Mouse (Mus musculus) R1 (cell line): ENCODE results near the gene Ascl5.

Source experiments
- DNase-seq: peaks from one replicate; pipeline ENCODE4 v3.0.0-alpha.2; 2018; ENCODE audit warnings: low read depth, low spot score

The Ascl5 gene

DNA sequence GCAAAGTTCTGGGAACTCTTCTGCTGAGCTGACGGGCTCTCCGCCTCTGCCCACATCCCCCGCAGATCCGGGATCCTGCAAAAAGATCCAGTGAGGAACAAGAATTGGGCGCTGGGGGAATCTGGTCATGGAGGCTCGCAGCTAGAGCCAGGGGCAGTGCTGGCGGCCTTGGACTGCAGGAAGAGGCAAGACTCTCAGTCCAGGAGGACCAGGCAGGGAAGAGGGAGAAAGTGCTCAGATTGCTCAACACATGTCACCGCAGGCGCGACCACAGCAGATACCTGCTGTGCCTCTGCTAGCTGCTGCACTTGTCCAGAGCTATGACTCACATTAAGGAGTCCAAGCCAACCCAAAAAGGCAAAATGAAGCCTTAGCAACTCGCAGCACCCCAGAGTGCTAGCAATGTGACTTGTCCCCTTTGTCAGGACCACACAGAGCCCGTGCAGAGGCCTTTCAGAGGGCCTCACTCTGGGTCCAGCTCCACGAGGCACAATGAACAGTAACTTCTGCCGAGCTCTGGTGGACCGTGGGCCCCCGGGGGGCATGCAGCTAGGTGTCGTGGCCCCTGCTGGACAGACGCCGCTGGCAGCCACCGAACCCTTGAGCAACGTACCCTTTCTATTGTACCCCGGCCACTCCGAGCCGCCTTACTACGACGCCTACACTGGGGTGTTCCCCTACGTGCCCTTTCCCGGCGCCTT is at the start of gene Ascl5:
Gene Ascl5 (plus strand): TSS at position 493 of the 701 bp plus-strand sequence.
- DNase-seq, result peak; percentile 13

- no peak for DNase-seq
These were observed 49.2 kb upstream of the Ascl5 start for GRCm38 (mm10) chr1:136001438-136001837.

DNA sequence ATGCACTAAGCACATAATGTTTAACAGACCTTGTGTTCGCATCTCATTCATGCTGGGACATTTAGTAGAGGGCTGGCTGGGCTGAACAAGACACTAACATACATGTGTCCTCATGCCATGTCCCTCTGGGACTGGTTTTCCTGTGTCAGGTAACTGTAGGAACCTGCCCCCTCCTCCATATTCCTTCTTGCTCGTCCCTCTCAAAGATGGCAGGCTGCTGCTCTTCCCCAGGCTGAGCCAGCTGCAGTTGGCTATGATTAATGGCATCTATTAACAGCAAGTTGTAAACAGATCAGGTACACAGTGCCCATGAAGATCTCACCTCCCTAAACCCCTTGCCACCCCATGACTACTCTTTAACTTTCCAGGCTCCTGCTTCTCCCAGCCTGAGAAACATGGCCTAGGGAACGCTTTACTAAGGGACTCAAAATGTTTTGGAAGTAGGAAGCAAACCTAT is 44.3 kb upstream of the Ascl5 start, which contains the start of gene Igfn1:
Gene Igfn1 (minus strand): TSS at position 51 of the 457 bp plus-strand sequence.
- no peak for DNase-seq

DNA sequence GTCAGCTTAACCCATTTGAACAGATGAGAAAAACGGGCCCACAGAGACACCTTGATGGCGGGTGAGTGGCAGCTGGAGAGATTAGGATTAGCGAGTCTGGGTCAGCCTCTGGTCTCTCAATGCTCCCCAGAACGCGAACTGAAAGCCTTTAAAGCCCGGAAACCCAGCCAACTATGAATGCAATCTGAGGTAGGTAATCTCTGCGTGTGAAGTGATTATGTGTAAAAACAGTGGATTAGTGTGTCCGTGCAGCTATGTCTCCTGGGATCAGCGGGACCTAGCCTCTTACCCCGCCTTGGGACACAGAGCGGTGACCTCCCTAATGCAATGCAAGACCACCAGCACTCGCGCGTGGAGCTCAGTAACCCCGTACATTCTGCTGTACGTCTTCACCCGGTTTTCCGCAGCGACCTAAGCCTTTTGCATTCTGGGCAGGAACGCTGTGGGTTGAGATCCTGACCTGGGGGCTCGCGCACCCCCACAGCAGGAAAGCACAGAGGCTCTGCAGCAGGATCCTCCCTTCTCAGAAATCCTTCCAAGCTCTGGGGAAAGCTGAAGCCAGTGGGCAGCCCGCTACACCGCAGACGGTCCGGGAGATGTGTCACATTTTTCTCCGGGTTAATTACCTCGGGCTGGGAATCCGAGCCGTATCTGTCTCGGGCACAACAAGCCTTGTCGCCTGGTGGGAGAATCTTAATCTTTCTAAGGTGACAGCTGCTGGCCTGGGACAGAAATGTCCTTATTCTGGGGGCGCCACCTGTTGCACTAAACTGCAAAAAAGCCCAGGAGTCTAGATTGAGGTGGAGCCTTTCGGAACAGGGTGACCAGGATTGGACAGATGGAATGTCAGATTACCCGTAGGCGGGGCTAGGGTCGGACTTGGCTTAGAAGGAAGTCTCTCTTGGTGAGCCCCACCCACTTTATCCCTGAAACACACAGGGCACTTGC is 43.1 kb upstream of the Ascl5 start, which contains the start of gene Tmem9:
Gene Tmem9 (plus strand): TSS at position 940 of the 948 bp plus-strand sequence.
- peak; percentile 97 for DNase-seq

DNA sequence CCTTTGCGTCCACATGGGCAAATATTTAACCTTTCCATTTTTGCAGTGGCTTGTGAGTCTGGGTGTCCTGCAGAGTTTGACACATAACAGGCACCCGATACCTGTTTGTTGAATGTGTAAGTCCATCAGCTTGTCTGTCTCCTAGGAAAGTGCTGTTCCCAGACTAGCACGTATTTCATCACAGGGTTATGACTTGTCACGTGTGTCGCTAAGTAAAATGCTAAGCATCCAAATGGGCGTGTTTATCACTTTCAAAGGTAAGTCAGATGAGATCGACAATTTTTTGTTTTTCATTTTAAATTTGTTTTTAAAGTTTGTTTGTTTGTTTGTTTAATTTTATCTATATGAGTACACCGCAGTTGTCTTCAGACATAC is 42.5 kb upstream of the Ascl5 start:
- DNase-seq, result no peak

GRCm38 (mm10) chr1:136010247-136010646 is 40.4 kb upstream of the Ascl5 start:
- DNase-seq, result no peak

DNA sequence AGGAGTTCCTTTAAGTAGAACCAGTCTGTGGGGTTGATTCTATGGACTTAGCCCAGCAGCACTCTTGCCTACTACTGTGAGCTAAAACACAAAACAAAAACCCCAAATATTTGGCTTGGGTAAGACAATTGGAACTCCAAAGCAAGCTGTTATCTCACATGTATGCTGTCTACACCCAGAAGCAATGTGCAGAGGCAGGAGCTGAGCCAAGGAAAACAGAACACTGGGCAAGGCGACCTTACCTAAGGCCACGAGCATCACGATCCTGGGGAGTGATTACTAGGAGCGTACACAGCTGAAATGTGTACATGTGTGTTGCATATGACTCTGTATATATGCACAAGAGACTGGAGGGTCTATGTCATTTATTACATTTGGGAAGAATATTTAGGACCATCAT is 37.1 kb upstream of the Ascl5 start:
- no peak for DNase-seq

GRCm38 (mm10) chr1:136014796-136015502 is 35.7 kb upstream of the Ascl5 start:
- no peak for DNase-seq

- no peak for DNase-seq
These were observed 33.3 kb upstream of the Ascl5 start for GRCm38 (mm10) chr1:136017307-136017706.

DNA sequence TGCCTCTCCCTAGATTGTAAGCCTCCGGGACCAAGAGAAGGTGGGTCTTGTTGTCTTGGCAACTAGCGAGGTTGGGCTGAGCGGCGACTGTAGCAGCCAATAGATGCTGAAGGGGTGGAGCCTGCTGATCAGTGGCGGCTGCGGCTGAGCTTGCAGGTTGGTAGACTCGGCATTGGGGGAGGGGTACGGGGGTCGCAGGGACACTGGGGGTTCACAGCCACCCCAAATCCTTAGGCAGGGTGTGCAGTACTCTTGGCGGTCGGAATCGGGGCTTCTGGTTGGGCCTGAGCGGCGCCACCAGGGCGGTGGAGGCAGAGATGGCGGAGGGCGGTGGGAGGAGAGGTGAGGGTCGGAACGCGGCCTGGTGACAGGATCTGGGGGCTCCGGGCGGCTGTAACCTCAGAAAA is 32.7 kb upstream of the Ascl5 start:
- DNase-seq, result peak; percentile 97

DNA sequence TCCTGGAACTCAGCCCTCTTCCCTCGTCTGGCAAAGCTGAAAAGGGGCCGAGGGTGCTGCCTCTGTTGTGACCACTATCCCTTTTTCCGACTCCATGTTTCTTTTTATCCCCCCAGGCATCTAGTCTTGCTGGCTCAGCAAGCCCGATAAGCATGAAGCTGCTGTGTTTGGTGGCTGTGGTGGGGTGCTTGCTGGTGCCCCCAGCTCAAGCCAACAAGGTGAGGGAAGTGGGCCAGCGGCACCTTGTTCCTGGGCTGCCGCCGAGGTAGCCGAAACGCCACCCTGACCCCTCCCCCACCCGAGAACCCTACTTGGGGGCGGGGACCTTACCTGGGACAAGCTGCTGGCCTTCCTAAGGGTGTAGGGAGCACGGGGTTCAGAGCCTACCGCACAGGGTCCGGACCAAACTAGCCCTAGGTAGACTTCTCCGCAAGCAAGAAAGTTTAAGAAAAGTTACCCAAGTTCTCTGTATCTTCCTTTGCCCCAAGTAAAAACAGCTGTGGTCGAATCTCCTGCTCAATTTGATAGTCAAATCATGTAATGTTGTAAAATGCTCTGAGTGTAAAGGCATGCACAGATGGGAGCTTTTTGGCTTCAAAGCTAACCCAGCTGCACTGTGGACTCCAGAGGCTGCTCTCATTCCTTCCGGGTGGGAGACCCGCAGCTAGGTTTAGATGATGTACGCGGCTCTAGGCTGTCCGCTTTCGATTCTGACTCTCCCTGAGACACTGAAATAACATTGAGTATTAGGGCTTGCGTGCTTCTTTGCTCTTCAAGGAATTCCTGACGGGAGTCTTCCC is 32.0 kb upstream of the Ascl5 start:
- peak; percentile 68 for DNase-seq

DNA sequence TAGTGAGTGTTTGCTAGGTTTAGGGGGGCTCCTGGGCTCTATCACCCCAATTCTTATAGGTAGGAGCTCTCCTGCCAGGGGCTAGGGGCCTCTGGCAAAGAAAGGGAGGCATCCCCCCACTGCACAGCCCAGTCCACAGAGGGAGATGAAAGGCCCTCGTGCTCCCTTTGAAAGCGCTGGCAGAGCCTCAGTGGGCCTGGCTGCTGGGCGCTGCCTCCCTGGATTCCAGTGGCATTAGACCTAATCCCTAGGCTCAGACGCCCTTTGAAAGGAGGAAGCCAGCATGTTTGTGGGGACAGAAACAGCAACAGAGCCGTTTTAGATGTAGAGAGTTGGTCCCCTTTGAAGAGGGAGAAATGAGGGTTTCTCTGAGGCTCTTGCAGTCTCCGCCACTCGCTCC is 20.4 kb upstream of the Ascl5 start:
- no peak for DNase-seq

GRCm38 (mm10) chr1:136031697-136032096 is 18.9 kb upstream of the Ascl5 start:
- DNase-seq, result no peak

GRCm38 (mm10) chr1:136032961-136033360 is 17.6 kb upstream of the Ascl5 start:
- no peak for DNase-seq

DNA sequence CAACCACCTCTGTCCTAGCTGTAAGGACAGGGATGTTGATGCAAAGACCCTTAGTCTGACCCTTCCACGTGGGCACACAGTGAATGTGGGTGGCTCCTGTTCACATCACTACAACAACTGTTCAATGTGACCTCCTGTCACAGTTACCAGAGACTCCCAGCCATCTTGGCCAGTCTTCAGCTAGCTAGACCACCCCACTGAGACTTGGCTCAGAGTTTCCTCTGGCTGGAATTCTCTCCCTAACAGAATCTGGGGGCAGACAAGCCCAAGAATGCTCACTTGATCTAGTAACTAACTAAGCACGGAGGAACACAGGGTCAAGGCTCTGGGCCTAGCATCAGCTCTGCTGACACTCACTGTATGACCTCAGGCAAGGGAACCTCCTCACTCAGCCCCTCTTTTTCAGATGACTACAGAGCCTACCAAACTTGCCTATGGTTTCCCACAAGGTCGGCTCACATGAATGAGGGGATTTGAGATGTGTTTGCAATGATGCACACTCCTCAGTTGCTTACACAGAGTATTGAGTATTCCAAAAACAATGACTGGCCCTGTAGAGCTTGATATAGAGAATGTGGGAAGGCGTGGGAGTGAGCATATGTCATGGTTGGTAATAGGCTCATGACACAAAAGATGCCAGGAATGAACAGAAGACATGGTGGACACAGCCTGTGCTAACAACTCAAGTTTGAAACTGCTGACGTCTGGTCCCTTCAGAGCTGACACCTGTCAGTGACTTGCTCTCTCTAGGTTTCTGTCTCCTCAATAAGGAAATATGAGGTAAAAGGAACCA is 11.7 kb upstream of the Ascl5 start:
- no peak for DNase-seq

DNA sequence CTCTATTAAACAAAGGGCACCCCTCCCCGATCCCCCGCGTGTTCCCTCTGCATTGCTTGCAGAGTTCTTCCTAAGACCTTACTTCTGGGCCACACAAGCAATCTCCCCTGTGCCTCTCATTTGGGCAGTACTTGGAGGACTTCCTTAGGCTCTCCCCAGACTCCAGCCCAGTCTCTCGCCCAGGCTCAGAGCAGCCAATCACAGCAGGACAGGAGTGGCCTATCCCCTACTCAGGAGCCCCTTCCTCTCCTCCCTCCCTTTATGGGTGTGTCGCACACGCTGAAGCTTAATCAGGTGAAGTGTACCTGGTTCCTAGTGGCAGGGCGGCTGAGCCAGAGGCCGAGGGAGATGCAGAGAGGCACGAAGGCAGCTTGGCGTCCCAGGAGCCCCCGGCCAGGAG is 10.2 kb upstream of the Ascl5 start:
- DNase-seq, result no peak

GRCm38 (mm10) chr1:136040874-136041273 is 9.7 kb upstream of the Ascl5 start:
- no peak for DNase-seq

- peak; percentile 66 for DNase-seq
These were observed 4.8 kb upstream of the Ascl5 start for GRCm38 (mm10) chr1:136045774-136046173.

DNA sequence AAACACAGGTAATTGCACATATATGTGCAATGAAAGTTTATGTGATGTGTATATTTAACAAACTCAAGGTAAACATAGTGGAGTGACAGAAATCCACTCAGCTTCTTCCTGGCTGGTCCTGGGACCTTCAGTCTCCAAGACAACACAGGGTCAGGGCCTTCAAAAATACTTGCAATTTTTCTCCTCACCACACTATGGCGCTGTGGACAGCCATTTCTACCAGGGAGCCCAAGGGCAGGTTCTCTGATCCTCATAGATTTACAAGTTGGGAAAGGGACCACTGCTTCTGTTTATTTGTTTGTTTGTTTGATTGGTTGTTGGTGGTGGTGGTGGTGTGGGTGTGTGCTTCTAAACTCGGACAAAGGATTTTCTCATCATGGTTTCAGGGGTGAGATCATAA is 3.2 kb upstream of the Ascl5 start:
- peak; percentile 61 for DNase-seq

- no peak for DNase-seq
These were observed 2.7 kb upstream of the Ascl5 start for GRCm38 (mm10) chr1:136047894-136048293.
